Mouse (Mus musculus): ENCODE data around the gene Hlcs. TPM values are rescaled to one million over a fixed set of nuclear protein-coding genes. Genes with fewer than 3 reads are reported as not detected.

Gene Hlcs
- polyA plus RNA-seq, 1 experiment from 2014 or later, result 8.6 TPM

GRCm38 (mm10) chr16:94268205-94268604 is 45.2 kb downstream of the Hlcs start:
- Histone ChIP-seq H3K4me3 (ENCODE audit: low read depth, low read length) (no peak overlapping the region), H3K4me2 (ENCODE audit: low read depth, low read length) (no peak overlapping the region), H3K9ac (replicated peaks; ENCODE audit: low read length) (no peak overlapping the region), H3K27me3 (ENCODE audit: control insufficient read depth, insufficient read depth, low read length) (no peaks in the 10 kb centered on the region), H3K36me3 (replicated peaks; ENCODE audit: control insufficient read depth, insufficient read depth, low read depth, low read length) (no peaks in the 10 kb centered on the region), H3K4me1 (ENCODE audit: control insufficient read depth, insufficient read depth, low read length) (no peaks in the 10 kb centered on the region), H3K9me3 (replicated peaks; ENCODE audit: control insufficient read depth, low read length) (no peaks in the 10 kb centered on the region), H3K27ac (replicated peaks; ENCODE audit: low read depth, low read length) (no peak overlapping the region)
- 86% methylated on average over 14 of the region's 14 CpGs for WGBS
- no peak for ATAC-seq (replicated peaks; ENCODE audit: insufficient number of reproducible peaks, low FRiP score, low TSS enrichment, low read depth)
- no peak for DNase-seq (ENCODE audit: low spot score)

- WGBS, result 79% methylated on average over 6 of the region's 6 CpGs
- H3K9ac ChIP-seq (replicated peaks; ENCODE audit: low read length), result no peak overlapping the region
- H3K27me3 ChIP-seq (ENCODE audit: control insufficient read depth, insufficient read depth, low read length), result no peaks in the 10 kb centered on the region
- no peaks in the 10 kb centered on the region for H3K36me3 ChIP-seq (replicated peaks; ENCODE audit: control insufficient read depth, insufficient read depth, low read depth, low read length)
- no peak overlapping the region for H3K4me2 ChIP-seq (ENCODE audit: low read depth, low read length)
- H3K9me3 ChIP-seq (replicated peaks; ENCODE audit: control insufficient read depth, low read length), result no peaks in the 10 kb centered on the region
- H3K27ac ChIP-seq (replicated peaks; ENCODE audit: low read depth, low read length), result no peak overlapping the region
- H3K4me3 ChIP-seq (ENCODE audit: low read depth, low read length), result no peak overlapping the region
- ATAC-seq (replicated peaks; ENCODE audit: insufficient number of reproducible peaks, low FRiP score, low TSS enrichment, low read depth) (no peak), DNase-seq (ENCODE audit: low spot score) (no peak)
- H3K4me1 ChIP-seq (ENCODE audit: control insufficient read depth, insufficient read depth, low read length), result no peaks in the 10 kb centered on the region
Measured at GRCm38 (mm10) chr16:94264611-94265010, 48.8 kb downstream of the Hlcs start.

- Histone ChIP-seq H3K4me3 (ENCODE audit: low read depth, low read length) (no peak overlapping the region), H3K27me3 (ENCODE audit: control insufficient read depth, insufficient read depth, low read length) (no peaks in the 10 kb centered on the region), H3K4me1 (ENCODE audit: control insufficient read depth, insufficient read depth, low read length) (no peaks in the 10 kb centered on the region), H3K9me3 (replicated peaks; ENCODE audit: control insufficient read depth, low read length) (no peaks in the 10 kb centered on the region), H3K4me2 (ENCODE audit: low read depth, low read length) (no peak overlapping the region), H3K27ac (replicated peaks; ENCODE audit: low read depth, low read length) (no peak overlapping the region), H3K9ac (replicated peaks; ENCODE audit: low read length) (no peak overlapping the region), H3K36me3 (replicated peaks; ENCODE audit: control insufficient read depth, insufficient read depth, low read depth, low read length) (no peaks in the 10 kb centered on the region)
- WGBS, result 88% methylated on average over 19 of the region's 19 CpGs
- ATAC-seq (replicated peaks; ENCODE audit: insufficient number of reproducible peaks, low FRiP score, low TSS enrichment, low read depth), result no peak
- no peak for DNase-seq (ENCODE audit: low spot score)
Measured at GRCm38 (mm10) chr16:94262501-94262900, 50.9 kb downstream of the Hlcs start.

GRCm38 (mm10) chr16:94260938-94261630 is 52.3 kb downstream of the Hlcs start:
- no peaks in the 10 kb centered on the region for H3K36me3 ChIP-seq (replicated peaks; ENCODE audit: control insufficient read depth, insufficient read depth, low read depth, low read length)
- H3K4me2 ChIP-seq (ENCODE audit: low read depth, low read length), result no peak overlapping the region
- H3K9me3 ChIP-seq (replicated peaks; ENCODE audit: control insufficient read depth, low read length), result no peaks in the 10 kb centered on the region
- no peak overlapping the region for H3K27ac ChIP-seq (replicated peaks; ENCODE audit: low read depth, low read length)
- DNase-seq (ENCODE audit: low spot score), result no peak
- WGBS, result 90% methylated on average over 19 of the region's 19 CpGs
- no peak for ATAC-seq (replicated peaks; ENCODE audit: insufficient number of reproducible peaks, low FRiP score, low TSS enrichment, low read depth)
- no peaks in the 10 kb centered on the region for H3K4me1 ChIP-seq (ENCODE audit: control insufficient read depth, insufficient read depth, low read length)
- H3K9ac ChIP-seq (replicated peaks; ENCODE audit: low read length), result no peak overlapping the region
- H3K27me3 ChIP-seq (ENCODE audit: control insufficient read depth, insufficient read depth, low read length), result no peaks in the 10 kb centered on the region
- H3K4me3 ChIP-seq (ENCODE audit: low read depth, low read length), result no peak overlapping the region

GRCm38 (mm10) chr16:94258366-94259310 is 54.7 kb downstream of the Hlcs start:
- no peak overlapping the region for H3K27ac ChIP-seq (replicated peaks; ENCODE audit: low read depth, low read length)
- H3K9me3 ChIP-seq (replicated peaks; ENCODE audit: control insufficient read depth, low read length), result no peaks in the 10 kb centered on the region
- no peaks in the 10 kb centered on the region for H3K36me3 ChIP-seq (replicated peaks; ENCODE audit: control insufficient read depth, insufficient read depth, low read depth, low read length)
- 53% methylated on average over 14 of the region's 14 CpGs for WGBS
- H3K27me3 ChIP-seq (ENCODE audit: control insufficient read depth, insufficient read depth, low read length), result no peaks in the 10 kb centered on the region
- no peak overlapping the region for H3K4me3 ChIP-seq (ENCODE audit: low read depth, low read length)
- H3K4me2 ChIP-seq (ENCODE audit: low read depth, low read length), result no peak overlapping the region
- H3K4me1 ChIP-seq (ENCODE audit: control insufficient read depth, insufficient read depth, low read length), result peaks cover 1% of the 10 kb centered on the region; the same call in 1 of the 2 replicates
- H3K9ac ChIP-seq (replicated peaks; ENCODE audit: low read length), result no peak overlapping the region
- peak; percentile 94 for DNase-seq (ENCODE audit: low spot score)
- ATAC-seq (replicated peaks; ENCODE audit: insufficient number of reproducible peaks, low FRiP score, low TSS enrichment, low read depth), result no peak

GRCm38 (mm10) chr16:94255592-94255991 is 57.8 kb downstream of the Hlcs start:
- 89% methylated on average over 4 of the region's 4 CpGs for WGBS
- no peak overlapping the region for H3K27ac ChIP-seq (replicated peaks; ENCODE audit: low read depth, low read length)
- H3K4me3 ChIP-seq (ENCODE audit: low read depth, low read length), result no peak overlapping the region
- H3K4me2 ChIP-seq (ENCODE audit: low read depth, low read length), result no peak overlapping the region
- H3K27me3 ChIP-seq (ENCODE audit: control insufficient read depth, insufficient read depth, low read length), result no peaks in the 10 kb centered on the region
- H3K36me3 ChIP-seq (replicated peaks; ENCODE audit: control insufficient read depth, insufficient read depth, low read depth, low read length), result no peaks in the 10 kb centered on the region
- H3K9me3 ChIP-seq (replicated peaks; ENCODE audit: control insufficient read depth, low read length), result no peaks in the 10 kb centered on the region
- ATAC-seq (replicated peaks; ENCODE audit: insufficient number of reproducible peaks, low FRiP score, low TSS enrichment, low read depth), result no peak
- no peak for DNase-seq (ENCODE audit: low spot score)
- no peak overlapping the region for H3K9ac ChIP-seq (replicated peaks; ENCODE audit: low read length)
- peaks cover 2% of the 10 kb centered on the region for H3K4me1 ChIP-seq (ENCODE audit: control insufficient read depth, insufficient read depth, low read length)

- Histone ChIP-seq H3K27me3 (ENCODE audit: control insufficient read depth, insufficient read depth, low read length) (no peaks in the 10 kb centered on the region), H3K9ac (replicated peaks; ENCODE audit: low read length) (no peak overlapping the region), H3K4me2 (ENCODE audit: low read depth, low read length) (no peak overlapping the region), H3K4me1 (ENCODE audit: control insufficient read depth, insufficient read depth, low read length) (peaks cover 4% of the 10 kb centered on the region), H3K9me3 (replicated peaks; ENCODE audit: control insufficient read depth, low read length) (no peaks in the 10 kb centered on the region), H3K36me3 (replicated peaks; ENCODE audit: control insufficient read depth, insufficient read depth, low read depth, low read length) (no peaks in the 10 kb centered on the region), H3K27ac (replicated peaks; ENCODE audit: low read depth, low read length) (no peak overlapping the region), H3K4me3 (ENCODE audit: low read depth, low read length) (no peak overlapping the region)
- DNase-seq (ENCODE audit: low spot score) (no peak), ATAC-seq (replicated peaks; ENCODE audit: insufficient number of reproducible peaks, low FRiP score, low TSS enrichment, low read depth) (no peak)
- WGBS, result 85% methylated on average over 6 of the region's 6 CpGs
Measured at GRCm38 (mm10) chr16:94255035-94255434, 58.3 kb downstream of the Hlcs start.

GRCm38 (mm10) chr16:94254415-94254891 is 58.9 kb downstream of the Hlcs start:
- 57% methylated on average over 12 of the region's 12 CpGs for WGBS
- Histone ChIP-seq H3K9me3 (replicated peaks; ENCODE audit: control insufficient read depth, low read length) (no peaks in the 10 kb centered on the region), H3K4me3 (ENCODE audit: low read depth, low read length) (no peak overlapping the region), H3K9ac (replicated peaks; ENCODE audit: low read length) (no peak overlapping the region), H3K4me1 (ENCODE audit: control insufficient read depth, insufficient read depth, low read length) (peaks cover 4% of the 10 kb centered on the region), H3K36me3 (replicated peaks; ENCODE audit: control insufficient read depth, insufficient read depth, low read depth, low read length) (no peaks in the 10 kb centered on the region), H3K27ac (replicated peaks; ENCODE audit: low read depth, low read length) (peak overlapping the region; percentile 66), H3K27me3 (ENCODE audit: control insufficient read depth, insufficient read depth, low read length) (no peaks in the 10 kb centered on the region), H3K4me2 (ENCODE audit: low read depth, low read length) (no peak overlapping the region)
- no peak for ATAC-seq (replicated peaks; ENCODE audit: insufficient number of reproducible peaks, low FRiP score, low TSS enrichment, low read depth)
- no peak for DNase-seq (ENCODE audit: low spot score)

Measured in embryonic facial prominence, embryonic 11.5 days (tissue).